Mouse (Mus musculus) liver, embryonic 14.5 days (tissue): Measurements from ENCODE around the gene E130311K13Rik. TPM values are rescaled to one million over a fixed set of nuclear protein-coding genes. Genes with fewer than 3 reads are reported as not detected.

Source experiments
- ATAC-seq: fragments of 200-750 bp; cut with Nextera tagmentation; 2 replicates; pipeline ENCODE4 v1.8.0; 2017; ENCODE audit warnings: moderate number of reproducible peaks, mild to moderate bottlenecking, moderate library complexity; ENCODE audit not compliant: insufficient read depth
- DNase-seq, 3 experiments: peaks; one replicate each; pipeline ENCODE4 v3.0.0-alpha.2; 2012 to 2013; ENCODE audit warnings: low read depth in 3 of 3, low spot score in 3 of 3
- H3K27ac ChIP-seq: fragments of 300-500 bp; sonication (generic); 2 replicates; pipeline ENCODE4 v1.5.1; 2014; ENCODE audit warnings: moderate library complexity, mild to moderate bottlenecking, control low read depth, inconsistent platforms
- H3K27me3 ChIP-seq: fragments of 300-500 bp; sonication (generic); 2 replicates; pipeline ENCODE4 v1.6.1; 2014; ENCODE audit warnings: mild to moderate bottlenecking, low read length, moderate library complexity; ENCODE audit not compliant: control insufficient read depth, insufficient read depth
- H3K36me3 ChIP-seq: fragments of 300-500 bp; sonication (generic); replicated peaks from 2 replicates; pipeline ENCODE4 v1.6.1; 2014; ENCODE audit warnings: low read depth; ENCODE audit not compliant: control insufficient read depth, insufficient read depth
- H3K4me1 ChIP-seq, 2 experiments: fragments of 200-500 bp in 1 of 2; fragments of 300-500 bp in 1 of 2; sonication (generic) in 1 of 2; replicated peaks; 2 replicates each; pipeline ENCODE4 v1.6.1; 2012 to 2014; ENCODE audit warnings: antibody characterized with exemption in 1 of 2, inconsistent platforms in 1 of 2, low read length in 1 of 2; ENCODE audit not compliant: control insufficient read depth in 2 of 2, insufficient read depth in 2 of 2
- H3K4me2 ChIP-seq: fragments of 300-500 bp; sonication (generic); 2 replicates; pipeline ENCODE4 v1.6.1; 2014; ENCODE audit warnings: low read depth, mild to moderate bottlenecking, control low read depth, moderate library complexity
- H3K4me3 ChIP-seq, 2 experiments: fragments of 200-500 bp in 1 of 2; fragments of 300-500 bp in 1 of 2; sonication (generic) in 1 of 2; 2 replicates each; pipeline ENCODE4 v1.5.1; 2012 to 2014; ENCODE audit warnings: low read depth in 2 of 2, low read length in 2 of 2, mild to moderate bottlenecking in 2 of 2, control low read depth in 1 of 2, inconsistent platforms in 1 of 2, moderate library complexity in 1 of 2; ENCODE audit not compliant: insufficient read depth in 1 of 2
- H3K9ac ChIP-seq: fragments of 300-500 bp; sonication (generic); replicated peaks from 2 replicates; pipeline ENCODE4 v1.6.1; 2014; ENCODE audit warnings: mild to moderate bottlenecking, control low read depth, moderate library complexity
- H3K9me3 ChIP-seq: fragments of 300-500 bp; sonication (generic); 2 replicates; pipeline ENCODE4 v1.6.1; 2016; ENCODE audit warnings: low read length, mixed read lengths; ENCODE audit not compliant: control insufficient read depth
- CTCF ChIP-seq: IDR thresholded peaks from 2 replicates; pipeline ENCODE4 v1.5.1; 2016; ENCODE audit warnings: antibody characterized with exemption, low read depth, control low read depth
- EP300 ChIP-seq: IDR thresholded peaks from 2 replicates; pipeline ENCODE4 v1.6.1; 2016; ENCODE audit warnings: antibody characterized with exemption, low read depth
- WGBS: fragments of 180-500 bp; shearing (Covaris S2); extraction: QIAGEN DNeasy Blood & Tissue Kit; methylation state at CpG from one replicate; pipeline ENCODE4 v1.1.7; 2014; ENCODE audit not compliant: insufficient replicate concordance; 5-methylcytosine and 5-hydroxymethylcytosine counted together
- polyA plus RNA-seq, 2 experiments: library from polyadenylated mRNA; depleted of rRNA in 1 of 2; stranded (reverse) in 1 of 2; unstranded in 1 of 2; fragments of >200 nt; fragmentation: Nextera tagmentation in 1 of 2; extraction: Ambion mirVana in 1 of 2; gene quantifications; 2 replicates each; pipeline versions ENCODE4 v1.2.1 to v1.2.3; 2012 to 2014

Gene E130311K13Rik
- polyA plus RNA-seq, 2 experiments: 1.1 to 1.2 TPM

DNA sequence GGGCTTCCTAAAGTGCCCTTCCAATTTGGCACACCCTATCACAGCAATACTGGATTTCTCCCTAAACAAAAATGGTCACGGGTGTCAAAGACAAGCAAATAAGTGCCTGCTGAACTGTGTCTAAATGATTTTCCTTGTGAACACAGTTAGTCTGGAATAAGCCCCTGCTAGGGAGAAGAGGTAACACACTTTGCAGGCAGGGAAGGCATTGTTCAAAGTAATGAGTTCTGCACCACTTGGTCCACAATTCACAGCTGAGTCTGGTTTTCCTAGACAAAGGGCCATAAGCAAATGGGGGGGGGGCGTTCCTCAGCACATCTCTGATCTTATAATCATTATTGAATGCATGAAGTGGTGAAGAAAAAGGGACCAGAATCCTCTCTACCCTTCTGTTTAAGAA, 33.5 kb downstream of the E130311K13Rik start:
- Histone ChIP-seq H3K27me3 (peaks cover 22% of the 10 kb centered on the region), H3K4me2 (no peak overlapping the region), H3K4me3 (no peak overlapping the region), H3K27ac (no peak overlapping the region), H3K4me1 (0 out of 4 replicates have a peak, but pooled peaks cover 0 to 1% of the 10 kb centered on the region in 2 experiments), H3K9me3 (no peaks in the 10 kb centered on the region), H3K36me3 (no peaks in the 10 kb centered on the region), H3K9ac (no peak overlapping the region)
- WGBS: 56% methylated on average over 2 of the region's 2 CpGs
- no peak for TF ChIP-seq CTCF
- TF ChIP-seq EP300: no peak
- DNase-seq (no peak), ATAC-seq (no peak)

- no peak for TF ChIP-seq EP300
- no peak for TF ChIP-seq CTCF
- no peaks in the 10 kb centered on the region for H3K9me3 ChIP-seq
- 0 out of 4 replicates have a peak, but pooled peaks cover 0 to 1% of the 10 kb centered on the region in 2 experiments for H3K4me1 ChIP-seq
- no peak overlapping the region for H3K27ac ChIP-seq
- H3K36me3 ChIP-seq: no peaks in the 10 kb centered on the region
- H3K9ac ChIP-seq: no peak overlapping the region
- no peak overlapping the region for H3K4me3 ChIP-seq
- ATAC-seq (no peak), DNase-seq (no peak)
- H3K27me3 ChIP-seq: peaks cover 10% of the 10 kb centered on the region
- H3K4me2 ChIP-seq: no peak overlapping the region
- 10% methylated on average over 7 of the region's 7 CpGs for WGBS
Observed at GRCm38 (mm10) chr3:63893677-63894076, 35.6 kb downstream of the E130311K13Rik start.

GRCm38 (mm10) chr3:63892154-63892553, 37.1 kb downstream of the E130311K13Rik start:
- Histone ChIP-seq H3K27me3 (no peaks in the 10 kb centered on the region), H3K4me3 (no peak overlapping the region), H3K4me1 (no peaks in the 10 kb centered on the region), H3K4me2 (no peak overlapping the region), H3K9me3 (no peaks in the 10 kb centered on the region), H3K36me3 (no peaks in the 10 kb centered on the region), H3K27ac (no peak overlapping the region), H3K9ac (no peak overlapping the region)
- WGBS: 43% methylated on average over 3 of the region's 3 CpGs
- TF ChIP-seq CTCF: no peak
- TF ChIP-seq EP300: no peak
- ATAC-seq (no peak), DNase-seq (no peak)

GRCm38 (mm10) chr3:63881065-63881464, 48.2 kb downstream of the E130311K13Rik start:
- WGBS: 46% methylated on average over 2 of the region's 2 CpGs
- ATAC-seq: no peak

DNA sequence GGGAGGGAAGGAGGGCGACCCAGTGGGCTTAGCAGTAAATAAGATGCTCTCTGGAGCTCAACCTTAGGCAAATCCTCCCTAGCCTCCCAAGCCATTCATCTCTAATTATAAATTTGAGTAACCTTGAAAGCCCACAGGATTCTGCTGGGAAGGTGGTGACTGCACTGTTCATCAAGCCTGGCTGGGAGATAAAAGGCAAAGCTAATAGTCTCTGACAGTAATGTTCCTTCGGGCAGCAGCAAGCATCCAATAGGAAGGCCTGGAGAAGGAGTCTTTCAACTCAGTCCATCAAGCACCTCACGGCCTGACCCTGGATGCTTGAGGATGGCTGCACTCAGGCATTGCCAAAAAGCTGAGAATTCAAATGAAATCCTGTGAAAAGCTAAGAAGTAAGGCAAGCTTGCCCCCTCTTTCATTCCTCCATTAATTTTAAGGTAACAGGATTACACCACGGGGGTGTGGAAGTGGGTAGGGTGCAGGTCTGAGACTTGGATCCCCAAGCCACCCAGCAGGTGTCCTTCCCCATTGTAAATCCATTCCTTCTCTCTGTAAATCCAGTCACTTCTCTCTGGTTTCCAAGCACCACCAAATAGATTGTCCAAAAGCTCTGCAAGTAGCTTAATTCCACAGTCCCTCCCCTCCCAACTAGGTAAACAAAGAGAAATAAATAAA, 50.1 kb downstream of the E130311K13Rik start:
- Histone ChIP-seq H3K4me2 (no peak overlapping the region), H3K4me1 (no peaks in the 10 kb centered on the region), H3K9me3 (no peaks in the 10 kb centered on the region), H3K4me3 (no peak overlapping the region), H3K27me3 (no peaks in the 10 kb centered on the region), H3K27ac (no peak overlapping the region), H3K9ac (no peak overlapping the region), H3K36me3 (no peaks in the 10 kb centered on the region)
- TF ChIP-seq EP300 (no peak), CTCF (no peak)
- DNase-seq (no peak), ATAC-seq (no peak)
- WGBS: 38% methylated on average over 4 of the region's 4 CpGs

More at GRCm38 (mm10) chr3:63881065-63881464, 48.2 kb downstream of the E130311K13Rik start:
- H3K36me3 ChIP-seq: no peaks in the 10 kb centered on the region
- no peak overlapping the region for H3K9ac ChIP-seq
- no peak overlapping the region for H3K27ac ChIP-seq
- no peak for TF ChIP-seq CTCF
- TF ChIP-seq EP300: no peak
- no peaks in the 10 kb centered on the region for H3K27me3 ChIP-seq
- no peaks in the 10 kb centered on the region for H3K9me3 ChIP-seq
- no peak overlapping the region for H3K4me2 ChIP-seq
- no peak overlapping the region for H3K4me3 ChIP-seq
- no peaks in the 10 kb centered on the region for H3K4me1 ChIP-seq
- no peak for DNase-seq
